Mouse (Mus musculus) limb, embryonic 15.5 days (tissue): ENCODE results near the gene Podxl2. TPM values are rescaled to one million over a fixed set of nuclear protein-coding genes. Genes with fewer than 3 reads are reported as not detected.
A peak's percentile ranks its signal among the peaks of the same experiment; 100 is the strongest.

ENCODE experiments used
- ATAC-seq: fragments of 200-750 bp; cut with Nextera tagmentation; 2 replicates; pipeline ENCODE4 v1.8.0; 2017; ENCODE audit warnings: low read depth, moderate TSS enrichment; ENCODE audit not compliant: insufficient number of reproducible peaks, low FRiP score, low TSS enrichment
- H3K27ac ChIP-seq: fragments of 300-500 bp; sonication (generic); 2 replicates; pipeline ENCODE4 v1.5.1; 2015; ENCODE audit warnings: moderate library complexity, mild to moderate bottlenecking, inconsistent platforms
- H3K27me3 ChIP-seq: fragments of 300-500 bp; sonication (generic); 2 replicates; pipeline ENCODE4 v1.6.1; 2015; ENCODE audit warnings: inconsistent platforms
- H3K36me3 ChIP-seq: fragments of 300-500 bp; sonication (generic); 2 replicates; pipeline ENCODE4 v1.6.1; 2015; ENCODE audit warnings: inconsistent platforms
- H3K4me1 ChIP-seq: fragments of 300-500 bp; sonication (generic); 2 replicates; pipeline ENCODE4 v1.6.1; 2015; ENCODE audit warnings: inconsistent platforms
- H3K4me2 ChIP-seq: fragments of 300-500 bp; sonication (generic); 2 replicates; pipeline ENCODE4 v1.6.1; 2015; ENCODE audit warnings: mild to moderate bottlenecking, inconsistent platforms
- H3K4me3 ChIP-seq: fragments of 300-500 bp; sonication (generic); 2 replicates; pipeline ENCODE4 v1.5.1; 2015; ENCODE audit warnings: mild to moderate bottlenecking, inconsistent platforms
- H3K9ac ChIP-seq: fragments of 300-500 bp; sonication (generic); 2 replicates; pipeline ENCODE4 v1.6.1; 2015; ENCODE audit warnings: inconsistent platforms
- H3K9me3 ChIP-seq: fragments of 300-500 bp; sonication (generic); 2 replicates; pipeline ENCODE4 v1.6.1; 2016; ENCODE audit warnings: inconsistent platforms
- WGBS: fragments of 180-500 bp; shearing (Covaris S2); methylation state at CpG from one replicate; pipeline ENCODE4 v1.1.7; 2015; 5-methylcytosine and 5-hydroxymethylcytosine counted together
- polyA plus RNA-seq: library from polyadenylated mRNA; unstranded; fragments of >200 nt; fragmentation: Nextera tagmentation; extraction: Ambion mirVana; gene quantifications from 2 replicates; pipeline ENCODE4 v1.2.1, GENCODE M21; 2015

Podxl2 gene
- polyA plus RNA-seq, 1 experiment from 2014 or later, result 85.6 TPM

GRCm38 (mm10) chr6:88885644-88886416, 11.0 kb upstream of the Podxl2 start:
- H3K9ac ChIP-seq, result no peak overlapping the region
- no peak overlapping the region for H3K4me3 ChIP-seq
- H3K4me1 ChIP-seq, result no peaks in the 10 kb centered on the region
- ATAC-seq, result no peak
- H3K36me3 ChIP-seq, result peaks cover 95% of the 10 kb centered on the region
- H3K9me3 ChIP-seq, result no peaks in the 10 kb centered on the region
- H3K4me2 ChIP-seq, result no peak overlapping the region
- WGBS, result 90% methylated on average over 12 of the region's 12 CpGs
- H3K27ac ChIP-seq, result no peak overlapping the region
- H3K27me3 ChIP-seq, result no peaks in the 10 kb centered on the region

GRCm38 (mm10) chr6:88884690-88885089, 9.8 kb upstream of the Podxl2 start:
- Histone ChIP-seq H3K4me1 (no peaks in the 10 kb centered on the region), H3K9ac (no peak overlapping the region), H3K27me3 (no peaks in the 10 kb centered on the region), H3K4me3 (no peak overlapping the region), H3K4me2 (no peak overlapping the region), H3K9me3 (no peaks in the 10 kb centered on the region), H3K36me3 (peaks cover 93% of the 10 kb centered on the region), H3K27ac (no peak overlapping the region)
- no peak for ATAC-seq
- 95% methylated on average over 17 of the region's 17 CpGs for WGBS

GRCm38 (mm10) chr6:88884195-88884594, 9.4 kb upstream of the Podxl2 start:
- Histone ChIP-seq H3K9ac (no peak overlapping the region), H3K9me3 (no peaks in the 10 kb centered on the region), H3K4me3 (no peak overlapping the region), H3K27me3 (no peaks in the 10 kb centered on the region), H3K4me2 (no peak overlapping the region), H3K27ac (no peak overlapping the region), H3K36me3 (peaks cover 88% of the 10 kb centered on the region), H3K4me1 (no peaks in the 10 kb centered on the region)
- ATAC-seq, result no peak
- WGBS, result 90% methylated on average over 10 of the region's 10 CpGs

GRCm38 (mm10) chr6:88881334-88881733, 6.5 kb upstream of the Podxl2 start:
- Histone ChIP-seq H3K9me3 (no peaks in the 10 kb centered on the region), H3K4me1 (no peaks in the 10 kb centered on the region), H3K4me3 (no peak overlapping the region), H3K9ac (no peak overlapping the region), H3K36me3 (peaks cover 60% of the 10 kb centered on the region), H3K27ac (no peak overlapping the region), H3K4me2 (no peak overlapping the region), H3K27me3 (no peaks in the 10 kb centered on the region)
- no peak for ATAC-seq
- WGBS, result 85% methylated on average over 7 of the region's 7 CpGs

- Histone ChIP-seq H3K36me3 (peaks cover 41% of the 10 kb centered on the region), H3K4me2 (no peak overlapping the region), H3K27me3 (0 out of 2 replicates have a peak, but pooled peaks cover 11% of the 10 kb centered on the region), H3K27ac (no peak overlapping the region), H3K4me1 (peaks cover 6% of the 10 kb centered on the region), H3K4me3 (no peak overlapping the region), H3K9me3 (no peaks in the 10 kb centered on the region), H3K9ac (no peak overlapping the region)
- 64% methylated on average over 4 of the region's 4 CpGs for WGBS
- no peak for ATAC-seq
These were observed 4.6 kb upstream of the Podxl2 start for GRCm38 (mm10) chr6:88879471-88879870.

GRCm38 (mm10) chr6:88873965-88874867, 628 bp downstream of the Podxl2 start:
- peak; percentile 62 for ATAC-seq
- Histone ChIP-seq H3K27me3 (peaks cover 15% of the 10 kb centered on the region; the same call in 1 of the 2 replicates), H3K4me3 (peak overlapping the region; percentile 81), H3K4me2 (peak overlapping the region; percentile 98), H3K36me3 (no peaks in the 10 kb centered on the region), H3K27ac (no peak overlapping the region; the same call in 1 of the 2 replicates), H3K4me1 (peaks cover 27% of the 10 kb centered on the region), H3K9ac (peak overlapping the region; percentile 76), H3K9me3 (no peaks in the 10 kb centered on the region)
- 1% methylated on average over 49 of the region's 74 CpGs for WGBS

GRCm38 (mm10) chr6:88872811-88873210, 2.0 kb downstream of the Podxl2 start:
- no peak for ATAC-seq
- Histone ChIP-seq H3K27me3 (peaks cover 15% of the 10 kb centered on the region; the same call in 1 of the 2 replicates), H3K9me3 (no peaks in the 10 kb centered on the region), H3K4me2 (no peak overlapping the region), H3K9ac (no peak overlapping the region), H3K36me3 (no peaks in the 10 kb centered on the region), H3K27ac (no peak overlapping the region), H3K4me1 (peaks cover 27% of the 10 kb centered on the region), H3K4me3 (no peak overlapping the region)
- WGBS, result 52% methylated on average over 7 of the region's 7 CpGs

- no peak overlapping the region for H3K4me2 ChIP-seq
- H3K9ac ChIP-seq, result no peak overlapping the region
- no peak overlapping the region for H3K27ac ChIP-seq
- H3K36me3 ChIP-seq, result no peaks in the 10 kb centered on the region
- peaks cover 15% of the 10 kb centered on the region; the same call in 1 of the 2 replicates for H3K27me3 ChIP-seq
- H3K9me3 ChIP-seq, result no peaks in the 10 kb centered on the region
- peaks cover 27% of the 10 kb centered on the region for H3K4me1 ChIP-seq
- WGBS, result 22% methylated on average over 8 of the region's 8 CpGs
- ATAC-seq, result no peak
- no peak overlapping the region for H3K4me3 ChIP-seq
These were observed 3.3 kb downstream of the Podxl2 start for GRCm38 (mm10) chr6:88871546-88871945.

- no peaks in the 10 kb centered on the region for H3K36me3 ChIP-seq
- H3K9me3 ChIP-seq, result no peaks in the 10 kb centered on the region
- H3K4me1 ChIP-seq, result peaks cover 27% of the 10 kb centered on the region
- no peak overlapping the region for H3K4me2 ChIP-seq
- no peak for ATAC-seq
- WGBS, result 56% methylated on average over 4 of the region's 4 CpGs
- H3K27me3 ChIP-seq, result peaks cover 10% of the 10 kb centered on the region; the same call in 1 of the 2 replicates
- no peak overlapping the region for H3K9ac ChIP-seq
- H3K27ac ChIP-seq, result no peak overlapping the region
- no peak overlapping the region for H3K4me3 ChIP-seq
These were observed 4.2 kb downstream of the Podxl2 start for GRCm38 (mm10) chr6:88870594-88870993.

- Histone ChIP-seq H3K4me3 (no peak overlapping the region), H3K36me3 (peaks cover 5% of the 10 kb centered on the region; the same call in 1 of the 2 replicates), H3K27ac (no peak overlapping the region), H3K9ac (no peak overlapping the region), H3K9me3 (no peaks in the 10 kb centered on the region), H3K4me2 (no peak overlapping the region), H3K4me1 (peaks cover 20% of the 10 kb centered on the region), H3K27me3 (peaks cover 4% of the 10 kb centered on the region; the same call in 1 of the 2 replicates)
- 88% methylated on average over 7 of the region's 7 CpGs for WGBS
- ATAC-seq, result no peak
These were observed 5.4 kb downstream of the Podxl2 start for GRCm38 (mm10) chr6:88869459-88869858.

- no peak overlapping the region for H3K9ac ChIP-seq
- peaks cover 36% of the 10 kb centered on the region for H3K36me3 ChIP-seq
- no peak for ATAC-seq
- no peaks in the 10 kb centered on the region for H3K27me3 ChIP-seq
- H3K27ac ChIP-seq, result no peak overlapping the region
- 77% methylated on average over 7 of the region's 7 CpGs for WGBS
- H3K9me3 ChIP-seq, result no peaks in the 10 kb centered on the region
- H3K4me3 ChIP-seq, result no peak overlapping the region
- no peaks in the 10 kb centered on the region for H3K4me1 ChIP-seq
- H3K4me2 ChIP-seq, result no peak overlapping the region
These were observed 9.1 kb downstream of the Podxl2 start for GRCm38 (mm10) chr6:88865704-88866103.

- Histone ChIP-seq H3K27me3 (no peaks in the 10 kb centered on the region), H3K4me3 (no peak overlapping the region), H3K4me2 (no peak overlapping the region), H3K9me3 (no peaks in the 10 kb centered on the region), H3K27ac (no peak overlapping the region), H3K36me3 (peaks cover 43% of the 10 kb centered on the region), H3K9ac (no peak overlapping the region), H3K4me1 (no peaks in the 10 kb centered on the region)
- no peak for ATAC-seq
- 26% methylated on average over 2 of the region's 2 CpGs for WGBS
These were observed 13.9 kb downstream of the Podxl2 start for GRCm38 (mm10) chr6:88860914-88861313.
